Comparison of ENCODE assay signal across 19 mouse cellular contexts in genomic region chr13:79430562-79430961, GRCm38 (mm10).
A peak's percentile ranks its signal among the peaks of the same experiment; 100 is the strongest.
DNase-seq lines count a peak whose midpoint lies in the region; ATAC-seq lines count a peak whose summit lies in the region.
"Had no signal": no experiment of that assay in that cellular context is flagged by ENCODE, and none has a peak within 500 bp of the region (broad histone marks: within the 10 kb centered on the region; RNA-seq: fewer than 3 reads in every experiment).

No protein-coding gene starts in this region.

- H3K4me3 ChIP-seq in forebrain, embryonic 11.5 days (ENCODE audit: low read depth, low read length): no peak overlapping the region
- H3K4me3 ChIP-seq in forebrain, embryonic 15.5 days: no peak overlapping the region
- H3K4me3 ChIP-seq in midbrain, embryonic 11.5 days (ENCODE audit: low read depth, low read length): no peak overlapping the region
- H3K4me3 ChIP-seq in midbrain, embryonic 10.5 days: no peak overlapping the region
- no peak overlapping the region for H3K4me3 ChIP-seq in forebrain, embryonic 13.5 days
- H3K4me3 ChIP-seq: embryonic facial prominence, embryonic 10.5 days; embryonic facial prominence, embryonic 12.5 days had no signal

- WGBS in forebrain, embryonic 11.5 days: 15% methylated on average over 1 of the region's 1 CpGs
- WGBS in forebrain, embryonic 15.5 days: 2% methylated on average over 1 of the region's 1 CpGs
- WGBS in midbrain, embryonic 11.5 days: 29% methylated on average over 1 of the region's 1 CpGs
- 30% methylated on average over 1 of the region's 1 CpGs for WGBS in midbrain, embryonic 10.5 days
- 0% methylated on average over 1 of the region's 1 CpGs for WGBS in forebrain, embryonic 13.5 days

- peaks cover 11% of the 10 kb centered on the region; the same call in 1 of the 2 replicates for H3K27me3 ChIP-seq in forebrain, embryonic 11.5 days (ENCODE audit: control insufficient read depth, insufficient read depth, low read length)
- 0 out of 2 replicates have a peak, but pooled peaks cover 3% of the 10 kb centered on the region for H3K27me3 ChIP-seq in forebrain, embryonic 15.5 days
- no peaks in the 10 kb centered on the region for H3K27me3 ChIP-seq in midbrain, embryonic 11.5 days (ENCODE audit: control insufficient read depth, insufficient read depth, low read length)
- no peaks in the 10 kb centered on the region for H3K27me3 ChIP-seq in midbrain, embryonic 10.5 days (ENCODE audit: low read depth, poor library complexity, severe bottlenecking)
- peaks cover 13% of the 10 kb centered on the region; the same call in 1 of the 2 replicates for H3K27me3 ChIP-seq in forebrain, embryonic 13.5 days
- H3K27me3 ChIP-seq: embryonic facial prominence, embryonic 12.5 days had no signal

- H3K36me3 ChIP-seq in forebrain, embryonic 11.5 days (ENCODE audit: control insufficient read depth, insufficient read depth, low read length): no peaks in the 10 kb centered on the region
- no peaks in the 10 kb centered on the region for H3K36me3 ChIP-seq in forebrain, embryonic 15.5 days
- no peaks in the 10 kb centered on the region for H3K36me3 ChIP-seq in midbrain, embryonic 11.5 days (ENCODE audit: control insufficient read depth, insufficient read depth, low read length)
- H3K36me3 ChIP-seq in midbrain, embryonic 10.5 days: no peaks in the 10 kb centered on the region
- no peaks in the 10 kb centered on the region for H3K36me3 ChIP-seq in forebrain, embryonic 13.5 days (ENCODE audit: poor library complexity, severe bottlenecking)
- H3K36me3 ChIP-seq: embryonic facial prominence, embryonic 10.5 days; embryonic facial prominence, embryonic 12.5 days had no signal

- no peaks in the 10 kb centered on the region for H3K4me1 ChIP-seq in forebrain, embryonic 11.5 days (replicated peaks; ENCODE audit: control insufficient read depth, insufficient read depth, low read length)
- H3K4me1 ChIP-seq in forebrain, embryonic 15.5 days: peaks cover 8% of the 10 kb centered on the region
- no peaks in the 10 kb centered on the region for H3K4me1 ChIP-seq in midbrain, embryonic 11.5 days (ENCODE audit: control insufficient read depth, insufficient read depth, low read length)
- H3K4me1 ChIP-seq in midbrain, embryonic 10.5 days: peaks cover 31% of the 10 kb centered on the region
- peaks cover 13% of the 10 kb centered on the region for H3K4me1 ChIP-seq in forebrain, embryonic 13.5 days

- no peaks in the 10 kb centered on the region for H3K9me3 ChIP-seq in forebrain, embryonic 11.5 days (ENCODE audit: control insufficient read depth, low read length)
- no peaks in the 10 kb centered on the region for H3K9me3 ChIP-seq in forebrain, embryonic 15.5 days
- H3K9me3 ChIP-seq in midbrain, embryonic 11.5 days (ENCODE audit: control insufficient read depth, low read length): no peaks in the 10 kb centered on the region
- H3K9me3 ChIP-seq in midbrain, embryonic 10.5 days (replicated peaks): no peaks in the 10 kb centered on the region
- no peaks in the 10 kb centered on the region for H3K9me3 ChIP-seq in forebrain, embryonic 13.5 days (replicated peaks)
- H3K9me3 ChIP-seq: embryonic facial prominence, embryonic 10.5 days; embryonic facial prominence, embryonic 12.5 days had no signal

- H3K9ac ChIP-seq in forebrain, embryonic 11.5 days (ENCODE audit: low read length): no peak overlapping the region
- H3K9ac ChIP-seq in forebrain, embryonic 15.5 days (replicated peaks): no peak overlapping the region
- H3K9ac ChIP-seq in midbrain, embryonic 11.5 days (ENCODE audit: low read length): no peak overlapping the region
- no peak overlapping the region for H3K9ac ChIP-seq in forebrain, embryonic 13.5 days
- H3K9ac ChIP-seq: embryonic facial prominence, embryonic 12.5 days had no signal

- H3K27ac ChIP-seq in forebrain, embryonic 11.5 days (ENCODE audit: low read depth, low read length): 0 out of 2 replicates have a peak overlapping the region, but pooled peaks have one; percentile 18
- H3K27ac ChIP-seq in forebrain, embryonic 15.5 days (replicated peaks): no peak overlapping the region
- H3K27ac ChIP-seq in midbrain, embryonic 11.5 days (ENCODE audit: low read depth, low read length): no peak overlapping the region
- H3K27ac ChIP-seq in midbrain, embryonic 10.5 days (replicated peaks): no peak overlapping the region; the same call in 1 of the 2 replicates
- no peak overlapping the region for H3K27ac ChIP-seq in forebrain, embryonic 13.5 days
- H3K27ac ChIP-seq: embryonic facial prominence, embryonic 10.5 days; embryonic facial prominence, embryonic 12.5 days had no signal

- no peak for DNase-seq in forebrain, embryonic 11.5 days (ENCODE audit: low spot score)
- no peak for DNase-seq in midbrain, embryonic 11.5 days (ENCODE audit: low spot score, missing footprints)
- no peak for DNase-seq in midbrain, embryonic 10.5 days (ENCODE audit: low spot score)
- peak; percentile 20 for DNase-seq in Muller cell, postnatal 12 days (ENCODE audit: inconsistent ontology term)
- DNase-seq in gastrocnemius, postnatal 10 days: no peak
- DNase-seq in lung, postnatal 25 days (ENCODE audit: low spot score): no peak
- DNase-seq: adrenal gland, adult 8-10 months; adrenal gland, postnatal 14 days; adrenal gland, postnatal 36 days; cerebellum, adult 11-12 months; cerebellum, adult 2 months; cerebellum, adult 9-10 months; cerebellum, postnatal 25 days had no signal

- ATAC-seq in forebrain, embryonic 11.5 days (replicated peaks; ENCODE audit: low FRiP score): peak; percentile 54
- no peak for ATAC-seq in forebrain, embryonic 15.5 days (replicated peaks)
- ATAC-seq in midbrain, embryonic 11.5 days (ENCODE audit: low FRiP score): peak; percentile 23
- peak; percentile 39; the same call in 1 of the 2 replicates for ATAC-seq in forebrain, embryonic 13.5 days
- ATAC-seq: activated CD4-positive, CD25-positive, alpha-beta regulatory T cell, adult 4 months; Patski had no signal

- H3K4me2 ChIP-seq in forebrain, embryonic 11.5 days (ENCODE audit: low read depth, low read length, severe bottlenecking): no peak overlapping the region
- no peak overlapping the region for H3K4me2 ChIP-seq in forebrain, embryonic 15.5 days (replicated peaks)
- no peak overlapping the region for H3K4me2 ChIP-seq in midbrain, embryonic 11.5 days
- H3K4me2 ChIP-seq in forebrain, embryonic 13.5 days: no peak overlapping the region
- H3K4me2 ChIP-seq: embryonic facial prominence, embryonic 12.5 days had no signal
